Mouse (Mus musculus) bone marrow, adult 2 months (tissue): ENCODE data around the gene Kdelr3.

Experiments used
- CTCF ChIP-seq: fragments of 200-500 bp; IDR thresholded peaks from 2 replicates; pipeline ENCODE4 v1.5.1; 2011; ENCODE audit warnings: low read length, control low read depth; ENCODE audit not compliant: control insufficient read depth, insufficient read depth
- POLR2A ChIP-seq: fragments of 200-500 bp; IDR thresholded peaks from 2 replicates; pipeline ENCODE4 v1.6.1; 2011; ENCODE audit warnings: low read depth, mild to moderate bottlenecking, control low read depth, low read length, borderline replicate concordance; ENCODE audit not compliant: control insufficient read depth

- TF ChIP-seq POLR2A (no peak), CTCF (no peak)
Observed at GRCm38 (mm10) chr15:79562417-79562816, 46.2 kb downstream of the Kdelr3 start.
